Mouse (Mus musculus) ovary, adult 10 weeks (tissue): ENCODE measurements around the gene Gm11146. TPM values are rescaled to one million over a fixed set of nuclear protein-coding genes. Genes with fewer than 3 reads are reported as not detected.

Source experiments
- polyA plus RNA-seq: library from polyadenylated mRNA; stranded (reverse); fragments of 350-450 nt; fragmentation: Illumina TruSeq; extraction: RNeasy Lipid Tissue Mini Kit (QIAGEN cat#74804); gene quantifications from one replicate; pipeline ENCODE4 v1.2.3, GENCODE M21; 2014

Gm11146 gene
- polyA plus RNA-seq = not detected

DNA sequence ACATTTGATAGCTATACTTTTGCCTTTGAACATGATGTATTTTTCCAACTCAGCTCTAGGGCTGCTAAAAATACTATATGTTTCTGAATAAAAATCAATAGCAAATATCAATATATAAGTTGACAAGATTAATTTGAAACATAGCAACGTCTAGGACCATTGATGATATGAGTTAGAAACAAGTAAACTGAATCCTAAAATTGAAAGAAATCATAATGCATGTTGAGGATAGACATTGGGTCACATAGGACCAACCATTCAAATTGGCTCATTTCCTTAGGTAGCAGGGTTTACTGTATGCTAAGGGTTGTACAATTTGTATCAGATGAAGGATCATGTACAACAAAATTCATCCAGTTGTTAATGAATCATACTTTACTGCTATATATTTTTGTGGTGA, at the start of gene Gm11146:
Gene Gm11146 (minus strand): TSS at position 101 of the 400 bp plus-strand sequence.

